Mouse (Mus musculus): ENCODE results near the gene Gjc3.
A peak's percentile ranks its signal among the peaks of the same experiment; 100 is the strongest.
"Not testable (repeated sequence)": the region's sequence is repeated elsewhere in the genome, so short reads cannot be mapped to it uniquely, and the experiment has no call there.

Gjc3 gene

GRCm38 (mm10) chr5:137962945-137963344 lies at the start of gene Gjc3:
Gene Gjc3, minus strand, starts transcription at chr5:137963098.
- DNase-seq, result no peak

- DNase-seq, result no peak
These were observed 49.5 kb upstream of the Gjc3 start for GRCm38 (mm10) chr5:138012382-138012781.

- DNase-seq, result no peak
These were observed 46.5 kb upstream of the Gjc3 start for GRCm38 (mm10) chr5:138009437-138009836.

GRCm38 (mm10) chr5:137986351-137986750 lies 23.5 kb upstream of the Gjc3 start:
- DNase-seq, result no peak

GRCm38 (mm10) chr5:137981300-137981699 lies 18.4 kb upstream of the Gjc3 start, which contains the start of gene Azgp1:
Gene Azgp1, plus strand, starts transcription at chr5:137981520.
- peak; percentile 40 to 81 for DNase-seq

- no peak for DNase-seq
These were observed 16.2 kb upstream of the Gjc3 start for GRCm38 (mm10) chr5:137979081-137979480.

GRCm38 (mm10) chr5:137977291-137977690 lies 14.4 kb upstream of the Gjc3 start:
- DNase-seq, result peak; percentile 3 to 35

DNA sequence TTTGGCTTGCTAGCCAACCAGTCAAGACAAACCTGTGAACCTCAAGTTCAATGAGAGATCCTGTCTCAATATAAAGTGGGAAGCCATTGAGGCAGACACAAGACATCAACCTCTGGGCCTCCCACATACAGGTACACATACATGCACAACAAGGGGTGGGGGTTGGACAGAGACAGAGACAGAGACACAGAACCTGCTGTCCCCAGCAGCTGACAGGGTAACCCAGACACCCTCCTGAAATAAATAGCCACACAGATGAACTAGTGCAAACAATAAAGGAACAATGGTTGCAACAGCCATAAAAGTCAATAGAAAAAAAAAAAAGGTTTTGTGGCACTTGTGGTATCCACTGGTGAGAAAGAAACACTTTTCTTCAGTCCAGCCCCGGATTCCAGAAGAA lies 12.5 kb upstream of the Gjc3 start:
- DNase-seq, result no peak

DNA sequence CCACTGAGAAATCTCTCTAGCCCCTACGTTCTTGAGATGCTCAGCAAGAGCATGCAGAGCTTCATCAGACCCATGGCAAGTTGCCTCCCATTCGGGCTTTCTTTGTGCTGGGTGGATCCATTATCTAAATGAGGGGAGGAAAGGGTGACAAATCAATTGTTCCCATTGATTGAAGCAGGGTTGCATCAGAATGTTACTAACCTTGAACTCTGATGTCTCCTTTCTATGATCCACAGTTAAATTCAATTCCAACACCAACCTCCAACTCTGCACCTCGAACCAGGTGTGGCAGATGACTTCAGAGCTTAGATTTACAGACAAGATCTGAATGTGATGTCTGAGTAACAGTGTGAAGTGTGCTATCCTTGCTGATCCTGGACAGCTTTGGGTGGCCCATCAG lies 11.8 kb upstream of the Gjc3 start:
- DNase-seq, result no peak

GRCm38 (mm10) chr5:137973738-137974137 lies 10.8 kb upstream of the Gjc3 start:
- peak; percentile 5 to 40 for DNase-seq

DNA sequence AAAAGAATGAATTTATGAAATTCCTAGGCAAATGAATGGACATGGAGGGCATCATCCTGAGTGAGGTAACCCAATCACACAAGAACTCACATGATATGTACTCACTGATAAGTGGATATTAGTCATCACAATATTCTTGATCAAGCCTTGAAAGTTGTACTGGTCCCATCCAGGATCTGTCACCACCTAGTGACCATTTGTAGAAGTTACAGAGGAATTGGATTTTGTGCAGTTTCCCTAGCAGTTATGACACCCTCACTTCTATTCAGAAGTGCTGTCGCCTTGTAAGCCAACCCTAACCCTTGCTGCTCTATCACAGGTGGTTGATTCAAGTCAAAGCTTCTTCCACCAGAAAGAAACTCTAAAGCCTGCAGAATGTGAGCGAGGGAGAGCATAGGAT lies 10.3 kb upstream of the Gjc3 start:
- no peak for DNase-seq

DNA sequence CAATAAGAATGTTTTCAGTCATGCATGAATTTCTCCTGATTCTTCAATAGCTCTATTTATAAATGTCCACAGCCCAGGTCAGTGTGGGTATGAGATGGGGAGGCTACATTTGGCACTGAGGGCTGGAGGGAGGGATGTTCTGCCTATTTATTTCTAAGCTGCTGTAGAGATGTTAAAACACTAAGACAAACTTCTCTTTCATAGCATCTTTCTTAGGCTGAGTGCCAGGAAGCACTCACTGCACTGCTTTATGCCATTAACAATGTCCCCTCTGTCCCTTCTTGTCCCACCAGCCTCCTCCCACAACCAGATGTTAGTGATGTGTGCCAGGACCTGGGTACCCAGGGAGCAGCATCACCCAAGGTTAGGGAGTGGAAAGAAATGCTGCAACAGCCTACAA lies 3.6 kb upstream of the Gjc3 start:
- no peak for DNase-seq

DNA sequence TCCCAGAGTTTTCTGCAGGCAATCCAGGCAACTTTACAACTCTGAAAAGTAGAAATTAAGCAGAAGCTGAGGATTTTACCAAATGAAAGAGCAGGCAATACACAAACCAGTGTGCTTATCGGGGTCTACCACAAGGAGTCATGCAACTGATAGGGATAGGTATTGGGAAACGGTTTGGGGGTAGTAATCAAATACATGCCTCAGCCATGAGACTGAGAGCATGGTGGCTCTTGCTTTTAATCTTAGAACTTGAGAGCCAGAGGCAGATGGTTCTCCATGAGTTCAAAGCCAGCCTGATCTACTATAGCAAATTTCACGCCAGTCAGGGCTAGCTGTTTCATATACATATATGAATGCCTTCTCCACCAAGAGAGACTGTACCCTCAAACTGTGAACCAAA lies 6.5 kb downstream of the Gjc3 start:
- no peak for DNase-seq

DNA sequence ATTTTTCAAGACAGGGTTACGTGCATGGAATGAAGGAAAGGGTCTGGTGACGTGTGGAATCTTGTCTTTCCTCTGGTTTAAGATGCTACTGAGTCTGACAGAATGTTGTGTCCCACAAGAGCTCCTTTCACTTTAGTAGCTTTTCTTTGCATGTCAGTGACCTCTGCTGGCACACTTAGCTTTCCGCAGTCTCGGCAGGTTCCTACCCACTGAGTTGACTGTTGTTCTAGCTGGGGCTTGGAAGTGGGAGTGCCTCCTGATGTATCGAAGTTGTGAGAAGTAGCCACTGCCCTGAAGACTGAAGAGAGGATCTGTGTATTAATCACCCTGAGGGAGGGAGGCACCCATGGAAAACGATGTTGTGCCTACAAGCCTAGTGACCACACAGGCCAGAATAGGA lies 11.7 kb downstream of the Gjc3 start:
- DNase-seq, result peak; percentile 49 to 76

- no peak for DNase-seq
These were observed 15.6 kb downstream of the Gjc3 start for GRCm38 (mm10) chr5:137947303-137947702.

GRCm38 (mm10) chr5:137943133-137943532 lies 19.8 kb downstream of the Gjc3 start:
- DNase-seq, result no peak

DNA sequence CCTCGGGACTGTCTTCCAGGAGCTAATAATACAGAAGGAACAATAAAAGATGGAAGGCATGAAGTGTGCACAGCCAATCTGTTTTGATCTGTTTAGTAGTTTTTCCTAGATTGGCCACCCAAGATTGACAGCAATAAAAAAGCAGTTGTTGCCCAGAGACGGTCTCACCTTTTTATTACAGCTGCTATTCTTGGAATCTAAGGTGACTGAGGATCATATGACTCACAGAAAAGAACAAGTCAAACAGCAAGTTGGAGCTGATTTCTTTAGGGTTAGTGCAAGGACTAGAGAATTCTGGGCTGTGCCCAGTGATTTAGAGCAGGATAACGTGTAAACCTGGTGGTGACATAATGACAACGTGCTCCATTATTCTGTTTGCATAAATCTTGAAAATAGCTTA lies 21.9 kb downstream of the Gjc3 start:
- DNase-seq, result no peak

DNA sequence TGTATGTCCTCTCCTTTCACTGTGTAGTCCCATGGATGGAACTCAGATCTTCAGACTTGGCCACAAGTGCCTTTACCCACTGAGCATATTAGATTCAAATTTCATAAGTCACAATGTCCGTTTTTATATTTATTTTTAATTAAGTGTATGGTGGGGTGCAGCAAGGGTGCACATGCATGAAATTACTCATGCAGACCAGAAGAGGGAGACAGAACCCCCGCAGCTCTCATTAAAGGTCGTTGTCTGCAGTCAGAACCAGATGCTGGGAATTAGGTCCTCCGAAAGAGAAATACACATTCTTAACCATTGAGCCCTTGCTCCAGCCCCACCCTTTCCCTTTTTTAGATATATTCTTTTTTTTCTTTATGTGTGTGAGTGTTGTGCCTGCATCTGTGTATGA lies 25.7 kb downstream of the Gjc3 start:
- DNase-seq, result peak in 1 of 2 experiments; percentile 2

- DNase-seq, result no peak
These were observed 26.4 kb downstream of the Gjc3 start for GRCm38 (mm10) chr5:137936486-137936885.

- DNase-seq, result not testable (repeated sequence)
These were observed 29.0 kb downstream of the Gjc3 start for GRCm38 (mm10) chr5:137933934-137934333.

DNA sequence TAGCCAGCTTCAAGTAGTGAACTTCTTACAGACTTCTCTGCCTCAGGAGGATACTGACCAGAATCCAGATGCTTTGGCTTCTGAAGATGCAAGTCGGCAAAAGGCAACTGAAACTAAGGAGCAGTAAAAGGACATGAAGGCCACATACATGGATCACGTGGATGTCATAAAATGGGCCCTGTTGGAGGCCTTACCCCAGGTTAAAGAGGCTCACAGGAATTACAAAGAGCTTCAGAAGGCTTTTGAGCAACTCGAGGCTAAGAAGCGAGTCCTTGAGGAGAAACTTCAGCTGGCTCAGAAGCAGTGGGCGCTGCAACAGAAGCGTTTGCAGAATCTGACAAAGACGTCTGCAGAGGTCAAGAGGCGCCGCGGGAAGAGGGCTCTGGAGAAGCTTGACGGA lies 34.5 kb downstream of the Gjc3 start:
- no peak for DNase-seq

GRCm38 (mm10) chr5:137922171-137922570 lies 40.7 kb downstream of the Gjc3 start:
- peak; percentile 7 to 49 for DNase-seq

GRCm38 (mm10) chr5:137921532-137921931 lies 41.4 kb downstream of the Gjc3 start, which contains the start of gene Cyp3a13:
Gene Cyp3a13, minus strand, starts transcription at chr5:137921619.
- peak; percentile 2 for DNase-seq

DNA sequence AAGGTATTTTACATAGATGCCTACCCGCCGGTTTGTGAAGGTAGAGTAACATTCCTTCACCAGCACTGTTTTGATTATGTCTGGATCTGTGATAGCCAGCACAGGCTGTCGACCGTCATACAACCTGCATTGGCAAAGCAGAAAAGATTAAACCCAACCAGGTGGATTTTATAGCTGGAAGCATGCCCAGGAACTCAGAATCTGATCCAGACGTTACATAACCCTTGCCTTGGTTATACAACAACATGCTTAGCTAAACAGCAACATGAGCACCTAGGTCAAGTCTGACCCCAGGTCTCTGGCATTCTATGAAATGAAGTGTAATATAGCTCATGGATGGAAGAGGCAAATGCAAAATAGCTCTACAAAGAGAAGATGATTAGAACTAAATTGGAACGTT lies 47.3 kb downstream of the Gjc3 start:
- DNase-seq, result peak; percentile 69 to 91

GRCm38 (mm10) chr5:137914508-137914907 lies 48.4 kb downstream of the Gjc3 start:
- DNase-seq, result no peak

Measured in kidney, postnatal 36 days (tissue).